Mouse (Mus musculus) midbrain, embryonic 11.5 days (tissue): ENCODE measurements around the gene Cyp4a12b. TPM values are rescaled to one million over a fixed set of nuclear protein-coding genes. Genes with fewer than 3 reads are reported as not detected.
"Not testable (repeated sequence)": the region's sequence is repeated elsewhere in the genome, so short reads cannot be mapped to it uniquely, and the experiment has no call there.

ENCODE experiments used
- ATAC-seq: fragments of 200-750 bp; cut with Nextera tagmentation; 2 replicates; pipeline ENCODE4 v1.8.0; 2017; ENCODE audit warnings: moderate TSS enrichment, moderate library complexity; ENCODE audit not compliant: low FRiP score
- DNase-seq: peaks from one replicate; pipeline ENCODE4 v3.0.0; 2015; ENCODE audit warnings: low spot score; ENCODE audit errors: missing footprints
- H3K27ac ChIP-seq: fragments of 300-500 bp; sonication (generic); 2 replicates; pipeline ENCODE4 v1.5.1; 2014; ENCODE audit warnings: low read depth, low read length
- H3K27me3 ChIP-seq: fragments of 300-500 bp; sonication (generic); 2 replicates; pipeline ENCODE4 v1.6.1; 2014; ENCODE audit warnings: mild to moderate bottlenecking, low read length, moderate library complexity, mixed read lengths; ENCODE audit not compliant: control insufficient read depth, insufficient read depth
- H3K36me3 ChIP-seq: fragments of 300-500 bp; sonication (generic); 2 replicates; pipeline ENCODE4 v1.6.1; 2014; ENCODE audit warnings: mild to moderate bottlenecking, low read length, moderate library complexity, mixed read lengths; ENCODE audit not compliant: control insufficient read depth, insufficient read depth
- H3K4me1 ChIP-seq: fragments of 300-500 bp; sonication (generic); 2 replicates; pipeline ENCODE4 v1.6.1; 2014; ENCODE audit warnings: low read length; ENCODE audit not compliant: control insufficient read depth, insufficient read depth
- H3K4me2 ChIP-seq: fragments of 300-500 bp; sonication (generic); 2 replicates; pipeline ENCODE4 v1.6.1; 2014; ENCODE audit warnings: mild to moderate bottlenecking, moderate library complexity
- H3K4me3 ChIP-seq: fragments of 300-500 bp; sonication (generic); 2 replicates; pipeline ENCODE4 v1.5.1; 2014; ENCODE audit warnings: low read depth, low read length
- H3K9ac ChIP-seq: fragments of 300-500 bp; sonication (generic); 2 replicates; pipeline ENCODE4 v1.6.1; 2014; ENCODE audit warnings: low read length
- H3K9me3 ChIP-seq: fragments of 300-500 bp; sonication (generic); 2 replicates; pipeline ENCODE4 v1.6.1; 2016; ENCODE audit warnings: low read length; ENCODE audit not compliant: control insufficient read depth
- WGBS: fragments of 180-500 bp; shearing (Covaris S2); extraction: QIAGEN DNeasy Blood & Tissue Kit; methylation state at CpG from one replicate; pipeline ENCODE4 v1.1.7; 2014; 5-methylcytosine and 5-hydroxymethylcytosine counted together
- polyA plus RNA-seq: library from polyadenylated mRNA; unstranded; fragments of >200 nt; fragmentation: Nextera tagmentation; extraction: Ambion mirVana; gene quantifications from 2 replicates; pipeline ENCODE4 v1.2.1, GENCODE M21; 2014

Cyp4a12b gene
- polyA plus RNA-seq, result not detected in 2 replicates

GRCm38 (mm10) chr4:115411324-115411723, at the start of gene Cyp4a12b:
TSS of gene Cyp4a12b (plus strand) at chr4:115411624.
- H3K9me3 ChIP-seq, H3K27ac ChIP-seq, H3K4me3 ChIP-seq, H3K4me2 ChIP-seq, H3K36me3 ChIP-seq, DNase-seq, ATAC-seq, H3K4me1 ChIP-seq, H3K9ac ChIP-seq, H3K27me3 ChIP-seq: not testable (repeated sequence)

DNA sequence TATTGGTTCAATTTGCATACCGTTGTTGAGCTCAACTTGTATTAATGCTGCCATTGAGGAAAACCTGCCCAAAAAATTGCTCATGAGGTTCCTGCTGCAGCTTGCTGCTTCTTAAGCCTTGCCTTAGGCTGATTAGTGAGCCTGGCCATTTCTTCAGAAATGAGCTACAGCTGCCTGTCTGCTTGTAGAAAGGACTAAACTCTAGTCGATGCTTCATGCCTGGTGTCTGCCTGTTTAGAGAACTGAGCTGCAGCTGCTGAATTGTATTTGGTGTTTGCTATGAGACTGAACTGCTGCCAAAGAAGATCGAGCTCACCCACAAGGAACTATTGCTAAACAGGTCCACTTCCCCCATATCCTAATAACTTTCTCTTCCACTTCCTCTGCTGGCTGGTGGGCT, 45.8 kb upstream of the Cyp4a12b start:
- H3K4me3 ChIP-seq, H3K4me1 ChIP-seq, H3K9ac ChIP-seq, DNase-seq, H3K9me3 ChIP-seq, H3K27ac ChIP-seq, H3K4me2 ChIP-seq, H3K36me3 ChIP-seq, H3K27me3 ChIP-seq, ATAC-seq: not testable (repeated sequence)
- 83% methylated on average over 3 of the region's 3 CpGs for WGBS

- not testable (repeated sequence) for H3K9me3 ChIP-seq, H3K27ac ChIP-seq, H3K4me1 ChIP-seq, DNase-seq, H3K4me3 ChIP-seq, H3K9ac ChIP-seq, H3K4me2 ChIP-seq, H3K27me3 ChIP-seq, H3K36me3 ChIP-seq
- 0 out of 2 replicates have a peak, but pooled peaks have one; percentile 55 for ATAC-seq
Observed at GRCm38 (mm10) chr4:115368067-115368466, 43.4 kb upstream of the Cyp4a12b start.

- DNase-seq, H3K4me1 ChIP-seq, H3K27ac ChIP-seq, ATAC-seq, H3K9ac ChIP-seq, H3K9me3 ChIP-seq, H3K4me2 ChIP-seq, H3K27me3 ChIP-seq, H3K36me3 ChIP-seq, H3K4me3 ChIP-seq: not testable (repeated sequence)
- WGBS, result 74% methylated on average over 2 of the region's 2 CpGs
Observed at GRCm38 (mm10) chr4:115396256-115396655, 15.2 kb upstream of the Cyp4a12b start.

DNA sequence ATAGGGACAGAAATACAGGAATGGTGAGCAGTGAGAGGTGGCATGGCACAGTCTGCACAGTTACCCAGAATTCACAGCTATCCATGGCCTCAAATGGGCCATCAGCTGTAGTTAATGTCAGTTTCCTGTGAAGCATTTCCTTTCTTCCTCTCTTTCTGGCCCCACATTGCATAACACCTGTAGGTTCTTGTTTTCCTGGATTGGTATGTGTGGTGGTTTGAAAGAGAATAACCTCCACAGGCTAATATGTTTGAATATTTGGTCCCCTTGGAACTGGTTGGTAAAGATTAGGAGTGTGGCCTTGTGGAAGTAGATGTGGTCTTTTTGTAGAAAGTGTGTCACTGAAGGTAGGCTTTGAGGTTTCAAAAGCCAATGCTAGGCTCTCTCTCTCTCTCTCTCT, 14.5 kb upstream of the Cyp4a12b start:
- H3K36me3 ChIP-seq, H3K9ac ChIP-seq, H3K27ac ChIP-seq, H3K4me2 ChIP-seq, H3K4me1 ChIP-seq, DNase-seq, H3K4me3 ChIP-seq, H3K27me3 ChIP-seq, H3K9me3 ChIP-seq, ATAC-seq: not testable (repeated sequence)

DNA sequence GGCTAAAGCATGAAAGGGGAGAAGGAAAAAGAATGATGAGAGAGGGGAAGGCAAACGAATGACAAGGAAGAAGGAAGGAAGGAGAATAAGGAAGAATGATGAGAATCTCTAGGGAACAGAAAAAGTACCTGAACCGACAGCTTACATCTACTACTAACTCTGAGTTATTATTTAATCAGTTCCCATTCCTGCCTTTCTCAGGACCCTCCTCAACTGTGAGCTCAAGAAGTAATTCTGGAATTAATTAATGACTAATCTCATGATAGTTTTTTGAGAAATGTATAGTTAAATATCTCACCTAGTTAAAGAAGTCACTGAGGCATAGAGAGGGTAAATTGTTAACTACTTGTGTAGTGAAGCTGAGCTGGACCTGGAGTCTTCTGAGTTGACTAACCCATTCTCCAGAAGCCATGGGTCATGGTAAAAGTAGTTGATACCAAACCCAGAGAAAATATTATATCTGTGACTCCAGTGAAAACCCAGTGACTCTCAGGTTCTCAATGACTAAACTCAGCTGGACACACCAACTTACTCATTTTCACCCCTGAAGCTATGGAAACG, 39.2 kb downstream of the Cyp4a12b start:
- Histone ChIP-seq H3K4me3 (no peak overlapping the region), H3K4me2 (no peak overlapping the region), H3K4me1 (no peaks in the 10 kb centered on the region), H3K27ac (no peak overlapping the region), H3K9ac (no peak overlapping the region), H3K9me3 (no peaks in the 10 kb centered on the region), H3K36me3 (no peaks in the 10 kb centered on the region), H3K27me3 (no peaks in the 10 kb centered on the region)
- no peak for DNase-seq
- no peak for ATAC-seq
- WGBS, result 69% methylated on average over 3 of the region's 3 CpGs

DNA sequence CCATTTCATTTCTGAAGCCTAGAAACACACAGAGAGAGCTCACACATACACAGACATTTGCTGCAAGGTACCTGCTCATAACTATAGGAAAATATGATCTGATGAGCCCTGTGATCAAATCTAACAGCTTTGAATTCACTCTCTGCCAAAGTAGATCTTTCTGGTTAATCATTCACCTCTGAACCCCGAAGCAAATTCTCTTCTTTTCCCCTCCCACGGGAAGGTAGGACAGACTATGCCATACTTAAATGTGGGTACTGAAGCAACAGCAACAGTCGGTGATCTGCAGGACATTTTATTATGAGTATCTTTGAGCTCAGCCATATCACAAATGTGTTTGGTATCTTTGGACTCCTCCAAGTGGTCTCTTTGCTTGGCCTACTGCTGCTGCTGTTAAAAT, 40.9 kb downstream of the Cyp4a12b start, which contains the start of gene Cyp4a30b:
TSS of gene Cyp4a30b (plus strand) at position 301 of the 400 bp plus-strand sequence.
- Histone ChIP-seq H3K4me2 (no peak within 1 kb of the TSS), H3K9me3 (no peaks in the 10 kb centered on the region), H3K27ac (no peak within 1 kb of the TSS), H3K4me3 (no peak within 1 kb of the TSS), H3K27me3 (no peaks in the 10 kb centered on the region), H3K36me3 (no peaks in the 10 kb centered on the region), H3K4me1 (no peaks in the 10 kb centered on the region), H3K9ac (no peak within 1 kb of the TSS)
- no peak for DNase-seq
- WGBS, result 83% methylated on average over 3 of the region's 3 CpGs
- ATAC-seq, result no peak

GRCm38 (mm10) chr4:115473585-115473984, 62.2 kb downstream of the Cyp4a12b start:
- H3K4me3 ChIP-seq, DNase-seq, H3K4me2 ChIP-seq, H3K9ac ChIP-seq, ATAC-seq, H3K4me1 ChIP-seq, H3K27me3 ChIP-seq, H3K36me3 ChIP-seq, H3K9me3 ChIP-seq, H3K27ac ChIP-seq: not testable (repeated sequence)
- WGBS, result 78% methylated on average over 3 of the region's 3 CpGs

GRCm38 (mm10) chr4:115476051-115476450, 64.6 kb downstream of the Cyp4a12b start:
- not testable (repeated sequence) for DNase-seq

More at GRCm38 (mm10) chr4:115476051-115476450, 64.6 kb downstream of the Cyp4a12b start:
- not testable (repeated sequence) for H3K36me3 ChIP-seq, H3K9me3 ChIP-seq, H3K27me3 ChIP-seq, H3K4me2 ChIP-seq, H3K9ac ChIP-seq, H3K4me3 ChIP-seq, H3K27ac ChIP-seq, H3K4me1 ChIP-seq
- 0 out of 2 replicates have a peak, but pooled peaks have one; percentile 46 for ATAC-seq
